Mouse (Mus musculus) embryonic facial prominence, embryonic 14.5 days (tissue): ENCODE measurements around the gene Sfmbt2. TPM values are rescaled to one million over a fixed set of nuclear protein-coding genes. Genes with fewer than 3 reads are reported as not detected.

Experiments used
- ATAC-seq: fragments of 200-750 bp; cut with Nextera tagmentation; 2 replicates; pipeline ENCODE4 v1.8.0; 2017; ENCODE audit warnings: low read depth, moderate number of reproducible peaks, moderate TSS enrichment
- DNase-seq: peaks from one replicate; pipeline ENCODE4 v3.0.0-alpha.2; 2015; ENCODE audit warnings: low spot score
- H3K27ac ChIP-seq: fragments of 300-500 bp; sonication (generic); replicated peaks from 2 replicates; pipeline ENCODE4 v1.5.1; 2014; ENCODE audit warnings: low read depth, mild to moderate bottlenecking, low read length, moderate library complexity
- H3K27me3 ChIP-seq: fragments of 300-500 bp; sonication (generic); replicated peaks from 2 replicates; pipeline ENCODE4 v1.6.1; 2014; ENCODE audit warnings: low read length; ENCODE audit not compliant: control insufficient read depth, insufficient read depth
- H3K36me3 ChIP-seq: fragments of 300-500 bp; sonication (generic); 2 replicates; pipeline ENCODE4 v1.6.1; 2014; ENCODE audit warnings: low read length, mixed read lengths; ENCODE audit not compliant: control insufficient read depth, insufficient read depth
- H3K4me1 ChIP-seq: fragments of 300-500 bp; sonication (generic); 2 replicates; pipeline ENCODE4 v1.6.1; 2014; ENCODE audit warnings: antibody characterized with exemption, low read length; ENCODE audit not compliant: control insufficient read depth, insufficient read depth
- H3K4me2 ChIP-seq: fragments of 300-500 bp; sonication (generic); 2 replicates; pipeline ENCODE4 v1.6.1; 2014; ENCODE audit warnings: low read depth, mild to moderate bottlenecking, low read length, moderate library complexity, mixed read lengths
- H3K4me3 ChIP-seq: fragments of 300-500 bp; sonication (generic); 2 replicates; pipeline ENCODE4 v1.5.1; 2014; ENCODE audit warnings: low read depth, mild to moderate bottlenecking, low read length
- H3K9ac ChIP-seq: fragments of 300-500 bp; sonication (generic); 2 replicates; pipeline ENCODE4 v1.6.1; 2014; ENCODE audit warnings: low read depth, mild to moderate bottlenecking, low read length, moderate library complexity, mixed read lengths
- H3K9me3 ChIP-seq: fragments of 300-500 bp; sonication (generic); 2 replicates; pipeline ENCODE4 v1.6.1; 2016; ENCODE audit warnings: low read length; ENCODE audit not compliant: control insufficient read depth
- WGBS: fragments of 180-500 bp; shearing (Covaris S2); extraction: QIAGEN DNeasy Blood & Tissue Kit; methylation state at CpG from one replicate; pipeline ENCODE4 v1.1.7; 2014; 5-methylcytosine and 5-hydroxymethylcytosine counted together
- polyA plus RNA-seq: library from polyadenylated mRNA; unstranded; fragments of >200 nt; fragmentation: Nextera tagmentation; extraction: Ambion mirVana; gene quantifications from 2 replicates; pipeline ENCODE4 v1.2.1, GENCODE M21; 2014

The Sfmbt2 gene
- polyA plus RNA-seq, 1 experiment from 2014 or later = 2.5 TPM

- Histone ChIP-seq H3K4me2 (no peak overlapping the region), H3K9me3 (no peaks in the 10 kb centered on the region), H3K27ac (no peak overlapping the region), H3K4me3 (no peak overlapping the region), H3K27me3 (no peaks in the 10 kb centered on the region), H3K4me1 (peaks cover 3% of the 10 kb centered on the region; the same call in 1 of the 2 replicates), H3K36me3 (no peaks in the 10 kb centered on the region), H3K9ac (no peak overlapping the region)
- peak; percentile 34 for DNase-seq
- no peak for ATAC-seq
- 35% methylated on average over 7 of the region's 7 CpGs for WGBS
Observed at GRCm38 (mm10) chr2:10542388-10542787, 172.1 kb downstream of the Sfmbt2 start.

GRCm38 (mm10) chr2:10558816-10559215 lies 188.5 kb downstream of the Sfmbt2 start:
- Histone ChIP-seq H3K4me2 (no peak overlapping the region), H3K9ac (no peak overlapping the region), H3K27me3 (no peaks in the 10 kb centered on the region), H3K27ac (no peak overlapping the region), H3K4me3 (no peak overlapping the region), H3K36me3 (no peaks in the 10 kb centered on the region), H3K9me3 (no peaks in the 10 kb centered on the region), H3K4me1 (no peaks in the 10 kb centered on the region)
- ATAC-seq = no peak
- no peak for DNase-seq
- WGBS = 77% methylated on average over 1 of the region's 1 CpGs

GRCm38 (mm10) chr2:10565491-10565890 lies 195.2 kb downstream of the Sfmbt2 start:
- Histone ChIP-seq H3K4me3 (no peak overlapping the region), H3K36me3 (no peaks in the 10 kb centered on the region), H3K4me1 (no peaks in the 10 kb centered on the region), H3K27me3 (no peaks in the 10 kb centered on the region), H3K27ac (no peak overlapping the region), H3K9ac (no peak overlapping the region), H3K4me2 (no peak overlapping the region), H3K9me3 (no peaks in the 10 kb centered on the region)
- ATAC-seq = no peak
- DNase-seq = no peak
- WGBS = 76% methylated on average over 3 of the region's 3 CpGs

- 25% methylated on average over 6 of the region's 6 CpGs for WGBS
- DNase-seq = peak; percentile 17
- ATAC-seq = no peak
Observed at GRCm38 (mm10) chr2:10569392-10569791, 199.1 kb downstream of the Sfmbt2 start.

GRCm38 (mm10) chr2:10572311-10572710 lies 202.0 kb downstream of the Sfmbt2 start:
- Histone ChIP-seq H3K27ac (no peak overlapping the region), H3K36me3 (no peaks in the 10 kb centered on the region), H3K4me3 (no peak overlapping the region), H3K4me1 (no peaks in the 10 kb centered on the region), H3K9ac (no peak overlapping the region), H3K27me3 (no peaks in the 10 kb centered on the region), H3K9me3 (no peaks in the 10 kb centered on the region), H3K4me2 (no peak overlapping the region)
- 82% methylated on average over 4 of the region's 4 CpGs for WGBS
- ATAC-seq (no peak), DNase-seq (no peak)

More at GRCm38 (mm10) chr2:10569392-10569791, 199.1 kb downstream of the Sfmbt2 start:
- Histone ChIP-seq H3K36me3 (no peaks in the 10 kb centered on the region), H3K9ac (no peak overlapping the region), H3K4me2 (no peak overlapping the region), H3K27me3 (no peaks in the 10 kb centered on the region), H3K27ac (no peak overlapping the region), H3K4me1 (no peaks in the 10 kb centered on the region), H3K9me3 (no peaks in the 10 kb centered on the region), H3K4me3 (no peak overlapping the region)

- ATAC-seq = no peak
- Histone ChIP-seq H3K9ac (no peak overlapping the region), H3K27ac (no peak overlapping the region), H3K4me3 (no peak overlapping the region), H3K27me3 (no peaks in the 10 kb centered on the region), H3K4me1 (no peaks in the 10 kb centered on the region), H3K9me3 (no peaks in the 10 kb centered on the region), H3K4me2 (no peak overlapping the region), H3K36me3 (no peaks in the 10 kb centered on the region)
- no peak for DNase-seq
- WGBS = 77% methylated on average over 3 of the region's 3 CpGs
Observed at GRCm38 (mm10) chr2:10575962-10576740, 205.8 kb downstream of the Sfmbt2 start.

- no peak overlapping the region for H3K4me2 ChIP-seq
- no peak for DNase-seq
- no peak overlapping the region for H3K27ac ChIP-seq
- ATAC-seq = no peak
- H3K9me3 ChIP-seq = no peaks in the 10 kb centered on the region
- H3K27me3 ChIP-seq = no peaks in the 10 kb centered on the region
- no peaks in the 10 kb centered on the region for H3K36me3 ChIP-seq
- no peak overlapping the region for H3K9ac ChIP-seq
- H3K4me3 ChIP-seq = no peak overlapping the region
- H3K4me1 ChIP-seq = no peaks in the 10 kb centered on the region
- 67% methylated on average over 4 of the region's 4 CpGs for WGBS
Observed at GRCm38 (mm10) chr2:10582673-10583072, 212.4 kb downstream of the Sfmbt2 start.

- H3K4me3 ChIP-seq = no peak overlapping the region
- 48% methylated on average over 5 of the region's 5 CpGs for WGBS
- DNase-seq (no peak), ATAC-seq (no peak)
- H3K4me2 ChIP-seq = no peak overlapping the region
- no peaks in the 10 kb centered on the region for H3K36me3 ChIP-seq
- no peak overlapping the region for H3K9ac ChIP-seq
- H3K27me3 ChIP-seq = no peaks in the 10 kb centered on the region
- H3K9me3 ChIP-seq = no peaks in the 10 kb centered on the region
- no peak overlapping the region for H3K27ac ChIP-seq
- no peaks in the 10 kb centered on the region for H3K4me1 ChIP-seq
Observed at GRCm38 (mm10) chr2:10583103-10583502, 212.8 kb downstream of the Sfmbt2 start.

GRCm38 (mm10) chr2:10591310-10591709 lies 221.0 kb downstream of the Sfmbt2 start:
- WGBS = 74% methylated on average over 5 of the region's 5 CpGs

More at GRCm38 (mm10) chr2:10591310-10591709, 221.0 kb downstream of the Sfmbt2 start:
- no peaks in the 10 kb centered on the region for H3K4me1 ChIP-seq
- H3K4me3 ChIP-seq = no peak overlapping the region
- H3K36me3 ChIP-seq = no peaks in the 10 kb centered on the region
- H3K9me3 ChIP-seq = no peaks in the 10 kb centered on the region
- H3K9ac ChIP-seq = no peak overlapping the region
- H3K27ac ChIP-seq = no peak overlapping the region
- H3K27me3 ChIP-seq = no peaks in the 10 kb centered on the region
- ATAC-seq = no peak
- DNase-seq = no peak
- no peak overlapping the region for H3K4me2 ChIP-seq
